Mouse (Mus musculus): ENCODE results near the gene Lypla2.
"Not testable (repeated sequence)": the region's sequence is repeated elsewhere in the genome, so short reads cannot be mapped to it uniquely, and the experiment has no call there.

The Lypla2 gene

GRCm38 (mm10) chr4:135949911-135950310 lies 22.5 kb downstream of the Lypla2 start:
- no peak for DNase-seq (ENCODE audit: low read depth, low spot score)

DNA sequence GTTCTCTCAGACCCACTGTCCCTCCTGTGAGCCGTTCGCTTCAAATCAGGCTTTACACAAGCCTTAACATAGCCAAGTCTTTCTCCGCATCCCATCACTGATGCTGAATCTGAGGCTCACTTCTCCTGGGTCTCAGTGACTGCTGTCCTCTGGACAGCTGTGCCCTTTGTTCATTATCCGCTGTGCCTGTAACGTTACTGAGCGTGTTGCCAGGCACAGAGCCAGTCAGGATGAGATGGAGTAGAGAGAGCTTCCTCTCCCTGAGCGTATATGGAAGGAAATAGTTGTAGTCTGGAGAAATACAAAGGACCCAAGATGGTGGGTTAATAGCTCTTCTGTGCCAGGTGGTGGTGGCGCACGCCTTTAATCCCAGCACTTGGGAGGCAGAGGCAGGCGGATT lies 23.0 kb downstream of the Lypla2 start:
- no peak for DNase-seq (ENCODE audit: low read depth, low spot score)

GRCm38 (mm10) chr4:135948142-135948541 lies 24.3 kb downstream of the Lypla2 start:
- DNase-seq (ENCODE audit: low read depth, low spot score) = no peak

GRCm38 (mm10) chr4:135946659-135947301 lies 25.6 kb downstream of the Lypla2 start:
- DNase-seq (ENCODE audit: low read depth, low spot score) = no peak

- peak; percentile 72 for DNase-seq (ENCODE audit: low read depth, low spot score)
Observed at GRCm38 (mm10) chr4:135946278-135946658, 26.2 kb downstream of the Lypla2 start, which contains the start of gene Hmgcl. TSS of gene Hmgcl (plus strand) at chr4:135946448.

GRCm38 (mm10) chr4:135945706-135946105 lies 26.7 kb downstream of the Lypla2 start:
- DNase-seq (ENCODE audit: low read depth, low spot score) = no peak

DNA sequence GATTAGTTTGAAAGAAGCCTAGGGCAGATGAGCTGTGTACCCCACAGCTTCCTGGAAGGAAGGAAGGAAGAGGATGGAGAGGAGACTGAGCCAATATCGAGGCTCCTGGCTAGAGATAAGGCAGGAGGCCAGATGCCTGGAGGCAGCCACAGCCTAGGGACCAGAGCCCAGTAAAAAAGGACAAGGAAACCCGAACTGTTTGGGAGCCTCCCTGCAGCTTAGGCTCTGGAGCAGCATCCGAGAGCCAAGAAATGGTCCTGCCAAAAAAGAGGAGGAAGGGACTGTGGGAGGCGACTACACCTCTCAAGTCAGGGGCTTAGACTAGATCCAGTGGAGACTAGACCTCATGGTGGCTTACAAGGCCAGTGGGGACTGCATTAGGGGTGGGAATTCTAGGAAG lies 29.0 kb downstream of the Lypla2 start:
- DNase-seq (ENCODE audit: low read depth, low spot score) = no peak

DNA sequence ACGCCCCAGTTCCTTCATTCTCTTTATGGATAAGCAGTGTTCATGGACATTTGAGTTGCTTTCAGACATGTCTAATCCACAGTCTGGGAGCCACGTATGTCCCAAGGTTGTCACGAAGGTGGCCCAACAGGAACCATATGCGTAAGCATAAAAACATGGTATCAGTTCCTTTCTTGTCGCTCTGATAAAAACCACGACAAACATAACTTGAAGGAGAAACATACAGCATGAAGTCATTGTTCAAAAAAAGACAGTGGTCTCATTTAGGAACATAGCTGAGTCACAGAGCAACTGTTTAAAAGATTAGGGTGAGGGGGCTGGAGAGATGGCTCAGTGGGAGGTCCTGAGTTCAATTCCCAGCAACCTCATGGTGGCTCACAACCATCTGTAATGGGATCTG lies 30.2 kb downstream of the Lypla2 start:
- no peak for DNase-seq (ENCODE audit: low read depth, low spot score)

- not testable (repeated sequence) for DNase-seq (ENCODE audit: low read depth, low spot score)
Observed at GRCm38 (mm10) chr4:135941026-135941425, 31.4 kb downstream of the Lypla2 start.

- no peak for DNase-seq (ENCODE audit: low read depth, low spot score)
Observed at GRCm38 (mm10) chr4:135938858-135939257, 33.6 kb downstream of the Lypla2 start.

DNA sequence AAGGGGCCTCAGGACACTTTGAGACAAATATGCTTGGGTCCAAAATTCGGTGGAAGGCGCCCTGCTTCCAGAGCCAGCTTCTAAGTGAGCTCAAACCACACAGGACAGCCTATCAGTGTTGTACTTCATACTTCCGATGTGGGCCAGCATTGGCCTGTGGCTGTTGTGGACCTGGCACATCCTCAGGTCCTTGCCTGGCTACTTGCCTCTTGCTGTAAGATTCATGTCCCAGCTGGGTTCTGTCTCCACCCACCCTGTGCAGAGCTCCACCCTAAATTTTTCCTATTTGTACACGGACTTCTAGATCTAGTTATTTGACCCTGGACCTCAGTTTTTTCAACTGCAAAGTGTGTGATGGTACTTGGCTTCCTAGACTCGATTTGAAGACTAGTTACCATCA lies 36.9 kb downstream of the Lypla2 start:
- DNase-seq (ENCODE audit: low read depth, low spot score) = no peak

DNA sequence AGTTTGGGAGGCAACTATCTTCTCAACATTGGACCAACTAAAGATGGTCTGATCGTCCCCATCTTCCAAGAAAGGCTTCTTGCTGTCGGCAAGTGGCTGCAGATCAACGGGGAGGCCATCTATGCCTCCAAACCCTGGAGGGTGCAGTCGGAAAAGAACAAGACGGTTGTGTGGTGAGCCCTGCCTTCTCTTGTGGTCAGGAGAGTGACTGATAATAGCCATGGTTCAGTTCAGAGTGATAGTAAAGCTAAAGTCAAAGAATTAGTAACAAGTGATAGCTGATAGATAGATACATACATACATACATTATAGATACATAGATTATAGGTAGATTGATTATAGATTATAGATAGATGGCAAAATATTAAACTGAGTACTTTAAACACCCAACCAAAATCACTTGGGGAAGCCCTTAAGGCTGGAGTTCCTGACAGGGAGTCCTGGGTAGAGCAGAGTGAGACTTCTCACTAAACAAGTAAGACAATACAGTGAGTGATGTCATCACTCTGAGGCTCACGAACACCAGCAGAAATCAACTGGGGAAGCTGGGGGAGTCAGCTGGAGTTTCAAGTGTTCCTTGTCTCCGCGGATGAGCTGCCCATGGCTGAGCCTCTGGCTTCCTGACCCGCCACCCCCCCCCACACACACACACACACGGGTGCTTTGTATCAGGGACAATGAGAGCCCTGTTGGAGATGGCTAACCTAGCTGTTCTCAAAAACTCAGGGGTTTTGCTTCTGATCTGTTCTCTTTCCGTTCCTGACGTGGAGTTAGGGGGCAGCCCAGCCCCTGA lies 37.5 kb downstream of the Lypla2 start:
- no peak for DNase-seq (ENCODE audit: low read depth, low spot score)

GRCm38 (mm10) chr4:135931832-135932231 lies 40.6 kb downstream of the Lypla2 start:
- DNase-seq (ENCODE audit: low read depth, low spot score) = no peak

DNA sequence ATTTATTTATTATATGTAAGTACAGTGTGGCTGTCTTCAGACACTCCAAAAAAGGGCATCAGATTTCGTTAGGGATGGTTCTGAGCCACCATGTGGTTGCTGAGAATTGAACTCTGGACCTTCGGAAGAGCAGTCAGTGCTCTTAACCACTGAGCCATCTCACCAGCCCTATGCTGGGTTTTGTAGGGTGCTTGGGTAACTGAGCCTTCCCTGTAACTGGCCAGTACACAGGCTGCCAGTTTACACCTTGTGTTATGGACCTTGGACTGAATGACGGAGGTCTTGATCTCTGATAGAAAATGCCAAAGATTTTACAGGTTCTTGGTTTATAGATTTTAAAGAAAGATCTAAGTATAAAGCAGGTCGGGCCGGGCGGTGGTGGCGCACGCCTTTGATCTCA lies 42.2 kb downstream of the Lypla2 start:
- DNase-seq (ENCODE audit: low read depth, low spot score) = no peak

GRCm38 (mm10) chr4:135929828-135930227 lies 42.6 kb downstream of the Lypla2 start:
- DNase-seq (ENCODE audit: low read depth, low spot score) = no peak

DNA sequence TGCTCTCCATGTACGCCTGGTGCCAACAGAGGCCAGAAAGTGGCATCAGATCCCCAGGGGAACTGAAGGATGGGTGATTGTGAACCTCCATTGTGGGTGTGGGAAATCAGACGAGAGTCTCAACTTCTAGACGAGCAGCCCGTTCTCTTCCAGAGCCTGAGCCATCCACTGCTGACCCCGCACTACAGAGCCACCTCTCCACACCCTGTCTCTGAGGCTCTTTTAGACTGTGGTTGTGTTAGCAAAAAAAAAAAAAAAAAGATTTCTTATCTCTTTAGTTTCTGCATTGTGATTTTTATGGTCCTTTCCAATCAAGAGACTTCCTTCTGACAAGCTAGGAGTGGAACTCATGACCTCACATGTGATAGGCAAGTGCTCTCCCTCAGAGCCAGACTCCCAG lies 43.0 kb downstream of the Lypla2 start:
- no peak for DNase-seq (ENCODE audit: low read depth, low spot score)

DNA sequence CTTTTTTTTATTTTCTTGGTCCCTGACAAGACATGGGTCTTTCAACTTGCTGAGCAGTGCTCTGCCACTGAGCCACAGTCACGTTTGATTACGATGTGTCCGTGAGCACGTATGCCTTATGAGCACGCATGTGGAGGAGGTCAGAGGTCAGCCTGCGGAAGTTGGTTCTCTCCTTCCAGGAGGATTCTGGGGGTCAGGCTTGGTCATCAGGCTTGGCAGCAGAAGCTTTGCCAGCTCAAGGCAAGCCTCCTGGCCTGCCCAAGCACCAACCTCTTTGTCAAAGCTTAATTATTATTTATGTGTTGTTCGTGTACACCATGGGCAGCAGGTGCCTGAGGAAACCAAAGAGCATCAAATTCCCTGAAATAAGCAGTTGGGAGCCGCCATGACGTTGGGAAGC lies 44.0 kb downstream of the Lypla2 start:
- DNase-seq (ENCODE audit: low read depth, low spot score) = no peak

GRCm38 (mm10) chr4:135926861-135927260 lies 45.6 kb downstream of the Lypla2 start:
- no peak for DNase-seq (ENCODE audit: low read depth, low spot score)

DNA sequence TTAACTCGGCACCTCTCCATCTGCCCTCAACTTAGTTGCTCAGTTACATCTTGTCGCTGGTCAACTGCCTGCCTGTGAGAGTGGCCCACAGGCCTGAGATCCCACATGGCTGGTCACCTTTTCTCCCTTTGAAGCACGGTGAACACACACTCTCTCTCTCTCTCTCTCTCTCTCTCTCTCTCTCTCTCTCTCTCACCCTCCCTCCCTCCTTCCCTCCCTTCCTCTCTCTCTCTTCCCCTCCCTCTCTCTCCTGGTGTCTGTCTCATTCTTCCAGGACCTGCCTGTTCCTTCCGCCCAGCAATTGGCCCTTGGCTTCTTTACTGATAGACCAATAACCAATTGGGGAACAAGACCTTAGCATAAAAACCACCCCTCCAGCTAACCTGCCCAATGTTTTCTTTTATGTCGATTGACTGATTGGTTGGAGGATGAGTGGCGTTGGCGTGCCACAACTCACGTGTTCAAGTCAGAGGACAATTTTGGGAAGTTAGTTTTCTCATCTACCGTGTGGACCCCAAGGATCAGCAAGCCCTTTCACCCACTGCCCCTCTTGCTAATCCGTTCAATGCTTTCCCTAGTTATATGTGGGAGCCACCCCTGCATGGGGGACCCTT lies 46.1 kb downstream of the Lypla2 start:
- no peak for DNase-seq (ENCODE audit: low read depth, low spot score)

DNA sequence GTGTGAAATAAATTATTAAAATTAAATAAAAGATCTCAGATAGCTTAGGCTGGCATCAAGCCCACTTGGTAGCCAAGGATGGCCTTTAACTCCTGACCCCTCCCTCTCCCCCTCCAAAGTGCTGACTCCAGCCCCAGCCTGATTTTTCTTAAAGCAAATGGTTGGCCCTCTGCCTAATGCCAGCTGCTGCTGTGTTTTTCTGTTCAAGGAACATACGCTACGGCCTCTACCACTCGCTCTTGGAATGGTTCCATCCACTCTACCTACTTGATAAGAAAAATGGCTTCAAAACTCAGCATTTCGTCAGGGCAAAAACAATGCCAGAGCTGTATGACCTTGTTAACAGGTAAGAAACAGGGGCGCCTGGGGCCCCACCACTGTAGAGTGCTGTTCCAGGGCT lies 47.1 kb downstream of the Lypla2 start:
- DNase-seq (ENCODE audit: low read depth, low spot score) = no peak

DNA sequence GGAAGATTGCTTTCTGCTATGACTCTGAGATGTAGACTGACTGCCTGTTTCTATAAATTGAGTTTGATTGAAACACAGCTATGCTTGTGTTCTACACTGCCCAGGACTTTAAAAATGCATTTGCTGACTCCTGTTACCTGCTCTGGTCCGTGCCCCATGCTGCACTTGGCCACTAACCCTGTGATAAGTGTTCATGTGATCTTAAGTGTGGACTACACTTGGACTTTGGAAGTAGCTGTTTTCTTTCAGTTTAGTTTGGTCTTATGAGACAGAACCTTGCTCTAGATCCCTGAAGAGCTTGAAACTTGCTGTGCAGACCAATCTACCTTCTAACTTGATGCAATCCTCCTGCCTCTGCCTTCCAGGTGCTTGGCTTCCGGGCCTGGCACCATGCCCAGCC lies 48.0 kb downstream of the Lypla2 start:
- DNase-seq (ENCODE audit: low read depth, low spot score) = no peak

- DNase-seq (ENCODE audit: low read depth, low spot score) = no peak
Observed at GRCm38 (mm10) chr4:135922190-135922589, 50.2 kb downstream of the Lypla2 start.
